Mouse (Mus musculus) liver, postnatal 0 days (tissue): ENCODE measurements around the gene Sept3.
A peak's percentile ranks its signal among the peaks of the same experiment; 100 is the strongest.

Experiments used
- CTCF ChIP-seq: sonication (generic); IDR thresholded peaks from 2 replicates; pipeline ENCODE4 v1.5.1; 2016; ENCODE audit warnings: antibody characterized with exemption, low read depth
- EP300 ChIP-seq: IDR thresholded peaks from 2 replicates; pipeline ENCODE4 v1.6.1; 2016; ENCODE audit warnings: antibody characterized with exemption, low read depth, mild to moderate bottlenecking

- peak; percentile 96 for TF ChIP-seq CTCF
- TF ChIP-seq EP300 = no peak
These were observed 3.5 kb upstream of the Sept3 start for GRCm38 (mm10) chr15:82271201-82271600.
